Mouse (Mus musculus) c-Kit-negative CD71-positive TER-119-positive erythroid progenitor cells, embryonic 14.5 days (primary cell): Measurements from ENCODE around the gene Serpina16.
"Not testable (repeated sequence)": the region's sequence is repeated elsewhere in the genome, so short reads cannot be mapped to it uniquely, and the experiment has no call there.

Source experiments
- DNase-seq: peaks from one replicate; pipeline ENCODE4 v3.0.0-alpha.2; 2013; ENCODE audit warnings: low read depth, low spot score

Gene Serpina16

DNA sequence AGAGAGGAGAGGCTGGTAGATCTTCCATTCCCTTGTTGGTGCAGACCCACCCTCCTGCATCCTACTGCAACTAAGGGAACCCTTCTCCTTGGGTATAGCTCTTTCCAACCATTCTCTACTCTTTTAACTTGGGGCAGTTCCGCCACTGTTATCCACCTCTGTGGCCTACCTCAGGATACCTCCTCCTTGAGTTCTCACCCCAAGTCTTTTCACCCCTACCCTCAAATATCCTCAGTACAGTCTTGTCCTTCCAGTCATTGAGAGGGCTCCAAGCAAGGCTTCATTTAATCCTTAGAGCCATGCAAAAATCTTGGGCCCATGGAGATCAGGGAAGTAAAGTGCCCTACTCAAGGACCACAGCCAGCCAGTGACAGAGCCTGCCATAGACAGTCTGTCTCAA is at the start of gene Serpina16:
Gene Serpina16 (minus strand): TSS at position 101 of the 400 bp plus-strand sequence.
- no peak for DNase-seq

DNA sequence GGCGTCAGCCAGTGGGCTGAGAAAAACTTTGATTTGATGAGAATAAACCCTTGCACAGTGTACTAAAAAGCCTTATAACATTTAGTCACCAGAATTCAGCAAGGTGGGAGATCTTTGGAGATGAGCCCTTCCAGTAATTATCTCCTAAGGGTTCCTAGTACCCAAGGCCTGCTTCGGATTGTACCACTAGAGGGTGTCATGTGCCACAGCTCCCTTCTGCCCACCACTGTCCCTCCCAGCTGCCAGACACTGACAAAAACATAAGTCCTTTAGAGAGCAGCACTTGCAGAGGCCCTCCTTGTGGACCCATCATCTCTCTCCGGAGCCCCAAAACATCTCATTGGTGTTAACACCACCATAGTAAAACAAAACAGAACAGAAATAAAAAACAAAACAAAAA is 35.6 kb upstream of the Serpina16 start:
- no peak for DNase-seq

- DNase-seq = no peak
Observed at GRCm38 (mm10) chr12:103710405-103710804, 34.5 kb upstream of the Serpina16 start.

DNA sequence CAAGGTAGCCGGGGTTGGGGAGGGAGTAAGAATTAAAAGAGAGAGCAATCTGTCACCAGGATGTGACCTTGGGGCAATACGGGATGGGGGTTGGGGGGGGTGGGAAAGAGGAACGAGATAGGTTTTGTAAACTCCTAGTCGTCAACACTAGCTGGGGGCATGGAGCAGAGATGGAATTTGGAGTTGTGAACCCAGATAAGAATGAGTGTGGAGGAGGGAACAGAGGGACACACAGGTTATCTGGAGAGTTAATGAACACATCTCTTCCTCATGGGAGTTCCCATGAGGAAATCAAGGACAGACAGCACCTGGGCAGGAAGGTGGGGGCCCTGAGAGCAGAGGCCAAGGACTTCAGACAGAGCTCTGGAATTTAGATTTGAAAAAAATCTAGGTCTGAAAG is 30.2 kb upstream of the Serpina16 start:
- DNase-seq = no peak

DNA sequence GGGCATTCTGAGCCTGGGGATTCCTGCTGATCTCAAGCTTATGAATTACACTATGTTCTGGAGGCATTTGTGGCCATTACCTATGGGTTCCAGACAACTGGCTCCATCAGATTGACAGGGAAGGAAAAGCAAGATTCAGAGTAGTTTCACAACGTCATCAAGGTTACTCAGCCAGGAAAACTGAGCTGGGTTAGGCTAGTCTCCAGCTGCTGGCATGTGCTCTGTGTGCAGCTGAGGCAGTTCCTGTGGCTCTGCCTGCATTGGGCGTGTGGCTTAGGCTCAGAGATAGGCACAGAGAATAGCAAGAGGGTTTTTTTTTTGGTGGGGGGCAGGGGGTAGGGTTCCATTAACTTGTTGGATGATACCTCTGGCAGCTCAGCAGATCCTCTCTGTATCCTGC is 29.6 kb upstream of the Serpina16 start:
- DNase-seq = no peak

GRCm38 (mm10) chr12:103700144-103700750 is 24.3 kb upstream of the Serpina16 start:
- no peak for DNase-seq

DNA sequence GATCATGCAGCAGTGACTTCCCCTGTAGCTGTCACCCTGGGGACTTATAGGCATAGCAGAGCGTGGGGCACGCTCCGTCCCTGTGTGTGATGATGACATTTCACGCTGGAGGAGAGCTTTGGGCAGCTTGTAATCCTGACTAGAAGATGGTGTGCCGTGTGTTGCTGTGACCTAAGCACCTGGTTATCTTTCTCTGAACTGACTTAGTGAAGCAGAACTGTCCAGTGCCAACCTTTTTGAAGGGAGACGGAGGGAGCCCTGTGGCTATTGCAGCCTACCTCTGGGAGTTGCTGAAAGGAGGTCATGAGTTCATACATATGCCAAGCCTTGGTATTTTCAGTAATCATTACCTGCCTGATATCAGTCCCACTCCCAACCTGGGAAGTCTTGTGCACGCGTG is 19.5 kb upstream of the Serpina16 start, which contains the start of gene Serpina1f:
Gene Serpina1f (minus strand): TSS at position 101 of the 400 bp plus-strand sequence.
- DNase-seq = no peak

- DNase-seq = no peak
Observed at GRCm38 (mm10) chr12:103688221-103688814, 12.4 kb upstream of the Serpina16 start.

DNA sequence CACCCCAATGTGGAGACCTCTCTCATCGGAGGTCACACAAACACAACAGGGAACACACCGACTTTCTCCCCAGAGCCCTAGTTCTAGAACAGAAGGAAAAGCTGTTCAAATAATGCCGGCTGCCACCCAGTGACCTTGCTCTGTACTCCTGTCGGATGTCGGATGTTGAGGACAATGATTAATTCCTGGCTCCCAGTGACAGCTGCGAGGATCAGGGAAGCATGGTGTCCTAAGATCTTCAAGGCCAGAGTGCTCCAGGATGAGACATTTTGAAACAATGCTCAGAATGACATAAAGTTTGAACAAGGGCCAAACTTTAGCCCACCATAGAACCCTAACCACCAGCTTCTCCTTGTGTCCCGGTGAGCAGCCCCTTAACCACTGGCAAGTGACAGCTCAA is 11.1 kb upstream of the Serpina16 start:
- DNase-seq = no peak

GRCm38 (mm10) chr12:103686050-103686449 is 10.1 kb upstream of the Serpina16 start:
- DNase-seq = no peak

DNA sequence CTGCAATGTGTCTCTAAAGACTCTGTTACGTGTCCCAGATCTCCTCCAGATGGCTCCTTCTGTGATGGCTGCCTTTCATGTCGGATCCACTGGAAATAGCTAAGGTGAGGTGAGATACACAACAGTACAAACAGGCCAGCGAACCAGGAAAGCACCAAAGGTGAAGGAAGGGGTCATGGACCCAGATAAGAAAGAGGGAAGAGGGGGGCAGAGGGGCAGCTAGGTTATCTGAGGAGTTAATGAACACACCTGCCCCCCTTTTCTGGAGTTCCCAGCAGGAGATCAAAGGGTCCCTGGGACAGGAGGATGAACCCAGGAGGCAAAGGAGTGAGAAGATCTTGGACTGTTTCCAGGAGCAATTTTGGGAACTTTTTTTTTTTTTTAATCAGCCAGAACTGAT is 9.4 kb upstream of the Serpina16 start:
- DNase-seq = no peak

GRCm38 (mm10) chr12:103683775-103684174 is 7.8 kb upstream of the Serpina16 start:
- no peak for DNase-seq

DNA sequence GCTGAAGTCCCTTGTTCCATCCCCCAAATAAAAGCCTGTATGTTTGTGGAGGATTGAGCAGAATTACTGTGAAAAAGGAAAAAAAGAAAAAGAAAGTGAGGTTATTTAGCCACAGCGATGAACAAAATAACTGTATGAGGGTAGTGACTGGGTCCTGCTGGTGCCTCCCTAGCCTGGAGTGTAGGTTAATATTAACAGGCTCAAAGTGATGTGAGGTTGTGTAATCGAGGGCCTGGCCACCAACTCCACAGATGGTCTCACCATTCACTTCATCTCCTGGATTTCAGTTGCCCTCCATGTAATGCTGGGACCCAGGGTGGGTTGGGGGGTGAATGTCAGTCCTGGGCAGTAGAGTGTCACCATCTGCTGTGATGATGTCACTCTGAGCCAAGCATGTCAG is 5.8 kb upstream of the Serpina16 start:
- no peak for DNase-seq

DNA sequence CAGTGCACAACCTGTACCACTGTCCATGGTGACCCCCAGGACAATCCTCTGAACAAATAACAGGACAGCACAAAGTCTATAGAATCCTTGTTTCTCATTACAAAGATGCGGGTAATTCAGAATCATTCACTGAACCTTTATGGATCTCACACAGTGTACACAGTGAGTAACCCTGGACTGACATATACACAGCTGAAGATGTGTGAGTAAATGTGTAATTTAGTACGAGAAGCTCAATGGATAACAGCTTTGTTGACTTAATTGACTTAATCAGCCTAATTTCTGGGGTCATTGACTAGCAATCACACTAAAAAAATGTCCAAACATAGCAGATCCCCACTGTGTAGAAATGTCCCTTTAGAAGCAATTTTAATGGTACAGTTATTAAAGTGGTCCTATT is 5.2 kb upstream of the Serpina16 start:
- no peak for DNase-seq

DNA sequence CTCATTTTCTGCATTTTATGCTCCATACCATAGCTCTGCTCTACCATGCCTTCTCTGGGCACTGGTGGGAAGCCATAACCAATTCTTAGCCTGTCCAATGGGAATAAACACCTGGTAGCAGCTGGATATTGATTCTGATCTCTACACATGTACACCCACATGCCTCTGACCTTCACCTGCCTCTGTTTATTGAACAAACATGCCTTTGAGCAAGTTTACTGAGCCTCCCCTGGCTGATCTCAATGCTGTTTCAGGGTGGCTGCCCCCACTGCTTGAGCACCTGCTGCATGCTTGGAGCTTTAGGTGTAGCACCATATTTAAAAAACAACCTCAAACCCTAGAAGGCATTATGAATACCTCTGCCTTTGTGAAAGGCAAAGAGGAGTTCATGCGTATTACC is 3.9 kb upstream of the Serpina16 start:
- DNase-seq = not testable (repeated sequence)

- DNase-seq = no peak
Observed at GRCm38 (mm10) chr12:103673179-103673578, 2.8 kb downstream of the Serpina16 start.

DNA sequence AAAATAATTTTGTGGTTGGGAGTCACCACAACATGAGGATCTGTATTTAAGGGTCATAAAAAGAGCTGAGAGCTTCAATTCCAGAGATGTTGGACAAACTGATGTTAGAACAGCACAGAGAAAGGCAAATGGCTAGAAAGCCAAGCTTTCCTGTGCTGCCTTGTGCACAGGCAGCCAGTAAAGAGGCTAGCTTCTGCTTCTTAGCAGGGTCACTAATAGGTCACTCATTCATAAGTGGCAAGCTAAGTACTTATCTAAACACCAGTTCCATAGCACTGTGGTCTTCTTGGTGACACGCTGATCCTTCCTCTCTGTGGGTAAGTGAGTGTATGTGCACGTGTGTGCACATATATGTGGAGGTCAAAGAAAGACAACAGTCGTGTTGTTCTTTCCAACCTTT is 4.5 kb downstream of the Serpina16 start:
- no peak for DNase-seq

GRCm38 (mm10) chr12:103670964-103671363 is 5.0 kb downstream of the Serpina16 start:
- no peak for DNase-seq

DNA sequence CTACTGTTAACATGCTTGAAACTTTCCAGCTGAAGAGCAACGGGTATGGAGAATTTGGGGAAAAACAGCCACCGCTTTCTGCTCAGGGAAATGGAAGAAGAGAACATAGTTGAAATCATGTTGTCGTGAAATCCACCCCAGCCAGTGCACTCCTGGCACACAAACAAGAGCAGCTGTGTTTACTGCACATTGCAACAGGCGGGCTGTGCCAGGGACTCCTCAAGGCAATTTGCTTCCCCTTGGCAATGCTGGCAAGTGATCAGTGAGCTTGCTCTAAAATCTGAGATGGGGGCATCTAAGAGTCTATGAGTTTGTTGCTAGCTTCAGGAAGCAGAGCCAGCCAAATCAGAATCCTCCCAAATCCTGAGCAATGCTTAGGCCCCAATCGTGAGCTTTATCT is 5.6 kb downstream of the Serpina16 start:
- DNase-seq = no peak

GRCm38 (mm10) chr12:103665286-103665685 is 10.7 kb downstream of the Serpina16 start:
- DNase-seq = no peak

DNA sequence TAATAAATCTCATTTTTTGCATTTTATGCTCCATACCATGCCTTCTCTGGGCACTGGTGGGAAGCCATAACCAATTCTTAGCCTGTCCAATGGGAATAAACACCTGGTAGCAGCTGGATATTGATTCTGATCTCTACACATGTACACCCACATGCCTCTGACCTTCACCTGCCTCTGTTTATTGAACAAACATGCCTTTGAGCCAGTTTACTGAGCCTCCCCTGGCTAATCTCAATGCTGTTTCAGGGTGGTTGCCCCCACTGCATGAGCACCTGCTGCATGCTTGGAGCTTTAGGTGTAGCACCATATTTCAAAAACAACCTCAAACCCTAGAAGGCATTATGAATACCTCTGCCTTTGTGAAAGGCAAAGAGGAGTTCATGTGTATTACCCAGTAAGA is 13.9 kb downstream of the Serpina16 start:
- not testable (repeated sequence) for DNase-seq

DNA sequence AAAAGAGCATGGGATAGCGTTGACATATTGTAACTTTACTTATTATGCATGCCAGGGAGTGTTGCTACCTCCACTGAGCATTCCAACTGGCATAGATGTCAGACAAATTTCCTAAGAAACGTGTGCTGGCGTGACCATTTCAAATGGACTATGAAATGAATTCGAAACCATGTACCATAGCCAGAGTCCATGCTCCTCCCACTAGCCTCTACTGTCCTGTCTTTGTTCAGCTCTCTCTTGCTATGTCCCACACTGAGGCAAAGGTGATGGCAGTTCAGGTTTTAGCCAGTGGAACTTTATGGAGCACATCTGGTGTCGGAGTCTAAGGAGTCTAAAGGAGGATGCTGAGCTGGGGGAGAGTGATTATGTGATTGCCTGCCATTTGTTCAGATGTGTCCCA is 15.9 kb downstream of the Serpina16 start:
- no peak for DNase-seq

DNA sequence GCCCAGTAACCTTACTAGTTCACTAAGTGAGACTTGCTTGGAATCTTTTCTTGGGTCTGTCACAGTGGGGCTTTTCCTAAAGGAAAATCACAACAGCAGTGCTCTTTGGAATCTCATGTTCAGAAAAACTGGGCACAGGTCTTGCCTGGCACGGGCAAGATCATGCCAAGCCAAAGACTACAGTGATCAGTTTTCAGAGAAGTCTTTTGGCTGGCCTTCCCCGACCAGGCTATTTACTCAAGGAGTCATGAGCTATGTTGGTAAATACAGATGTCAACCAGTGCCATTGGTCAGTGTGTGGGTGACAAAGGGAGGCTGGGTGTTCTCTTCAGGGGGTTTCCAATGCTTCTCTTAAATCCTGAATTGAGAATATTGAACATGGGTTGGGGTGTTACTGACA is 16.8 kb downstream of the Serpina16 start:
- DNase-seq = no peak

DNA sequence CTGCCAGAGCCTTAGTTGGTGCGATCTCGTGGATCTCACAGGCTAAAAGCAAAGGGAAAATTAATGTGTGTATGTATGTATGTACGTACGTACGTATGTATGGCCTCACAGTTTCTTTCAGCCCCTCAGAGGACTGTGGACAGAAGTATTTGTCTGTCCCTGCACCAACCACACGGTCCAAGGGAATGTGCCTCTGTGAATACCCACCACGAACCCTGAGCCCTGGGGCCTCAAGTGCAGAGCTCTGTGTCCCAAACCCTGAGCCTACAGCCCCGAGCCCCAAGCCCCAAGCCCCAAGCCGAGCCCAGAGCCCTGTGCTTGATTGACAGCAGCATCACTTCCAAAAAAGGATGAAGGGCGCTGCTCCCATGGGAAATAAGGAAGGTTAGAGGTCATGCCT is 17.9 kb downstream of the Serpina16 start:
- no peak for DNase-seq
